Mouse (Mus musculus) kidney, postnatal 0 days (tissue): ENCODE measurements around the gene Drg1. TPM values are rescaled to one million over a fixed set of nuclear protein-coding genes. Genes with fewer than 3 reads are reported as not detected.
"Not testable (repeated sequence)": the region's sequence is repeated elsewhere in the genome, so short reads cannot be mapped to it uniquely, and the experiment has no call there.

ENCODE experiments used
- ATAC-seq: fragments of 200-750 bp; cut with Nextera tagmentation; replicated peaks from 2 replicates; pipeline ENCODE4 v1.8.0; 2017; ENCODE audit warnings: low read depth, moderate number of reproducible peaks, moderate TSS enrichment, moderate library complexity; ENCODE audit not compliant: low FRiP score
- DNase-seq: peaks from one replicate; pipeline ENCODE4 v3.0.0-alpha.2; 2016; ENCODE audit warnings: low spot score
- H3K27ac ChIP-seq: fragments of 300-500 bp; sonication (generic); 2 replicates; pipeline ENCODE4 v1.5.1; 2014; ENCODE audit warnings: mild to moderate bottlenecking
- H3K27me3 ChIP-seq: fragments of 300-500 bp; sonication (generic); 2 replicates; pipeline ENCODE4 v1.6.1; 2014; ENCODE audit warnings: low read length, mixed read lengths; ENCODE audit not compliant: insufficient read depth
- H3K36me3 ChIP-seq: fragments of 300-500 bp; sonication (generic); 2 replicates; pipeline ENCODE4 v1.6.1; 2014; ENCODE audit warnings: low read length, mixed read lengths; ENCODE audit not compliant: insufficient read depth
- H3K4me1 ChIP-seq: fragments of 300-500 bp; sonication (generic); replicated peaks from 2 replicates; pipeline ENCODE4 v1.6.1; 2014; ENCODE audit warnings: antibody characterized with exemption, low read length, mixed read lengths; ENCODE audit not compliant: insufficient read depth
- H3K4me2 ChIP-seq: fragments of 300-500 bp; sonication (generic); 2 replicates; pipeline ENCODE4 v1.6.1; 2014; ENCODE audit warnings: mild to moderate bottlenecking, low read length, moderate library complexity, mixed read lengths
- H3K4me3 ChIP-seq: fragments of 300-500 bp; sonication (generic); replicated peaks from 2 replicates; pipeline ENCODE4 v1.5.1; 2014; ENCODE audit warnings: low read depth, low read length
- H3K9ac ChIP-seq: fragments of 300-500 bp; sonication (generic); 2 replicates; pipeline ENCODE4 v1.6.1; 2014; ENCODE audit warnings: low read depth, low read length
- H3K9me3 ChIP-seq: fragments of 300-500 bp; sonication (generic); replicated peaks from 2 replicates; pipeline ENCODE4 v1.6.1; 2016; ENCODE audit warnings: low read length, inconsistent platforms, mixed read lengths
- whole genome bisulfite sequencing: fragments of 180-500 bp; shearing (Covaris S2); extraction: QIAGEN DNeasy Blood & Tissue Kit; methylation state at CpG from one replicate; pipeline ENCODE4 v1.1.7; 2014; 5-methylcytosine and 5-hydroxymethylcytosine counted together
- polyA plus RNA-seq: library from polyadenylated mRNA; unstranded; fragments of >200 nt; fragmentation: Nextera tagmentation; extraction: Ambion mirVana; gene quantifications from 2 replicates; pipeline ENCODE4 v1.2.1, GENCODE M21; 2015

Drg1 gene
- polyA plus RNA-seq, 1 experiment from 2014 or later = 176 TPM

DNA sequence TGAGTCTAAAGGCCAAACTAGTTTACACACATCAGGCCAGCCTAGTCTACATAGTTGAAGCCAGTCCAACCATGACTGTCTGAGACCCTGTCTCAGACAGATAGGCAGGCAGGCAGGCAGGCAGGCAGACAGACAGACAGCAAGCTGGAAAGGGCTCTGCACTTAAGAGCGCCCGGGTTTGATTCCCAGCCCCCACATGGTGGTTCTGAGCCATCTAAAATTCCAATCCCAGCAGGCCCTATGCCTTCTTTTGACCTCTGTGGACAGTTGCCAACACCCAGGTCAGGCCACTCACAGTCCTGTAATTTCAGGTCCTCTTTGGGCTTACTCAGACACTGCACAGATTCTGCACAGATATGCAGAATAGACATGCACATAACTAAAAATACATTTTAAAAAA is 119.4 kb downstream of the Drg1 start:
- not testable (repeated sequence) for H3K9me3 ChIP-seq, H3K9ac ChIP-seq, ATAC-seq, H3K4me2 ChIP-seq, H3K27me3 ChIP-seq, H3K4me3 ChIP-seq, H3K4me1 ChIP-seq, H3K27ac ChIP-seq, H3K36me3 ChIP-seq, DNase-seq
- 92% methylated on average over 2 of the region's 2 CpGs for WGBS

DNA sequence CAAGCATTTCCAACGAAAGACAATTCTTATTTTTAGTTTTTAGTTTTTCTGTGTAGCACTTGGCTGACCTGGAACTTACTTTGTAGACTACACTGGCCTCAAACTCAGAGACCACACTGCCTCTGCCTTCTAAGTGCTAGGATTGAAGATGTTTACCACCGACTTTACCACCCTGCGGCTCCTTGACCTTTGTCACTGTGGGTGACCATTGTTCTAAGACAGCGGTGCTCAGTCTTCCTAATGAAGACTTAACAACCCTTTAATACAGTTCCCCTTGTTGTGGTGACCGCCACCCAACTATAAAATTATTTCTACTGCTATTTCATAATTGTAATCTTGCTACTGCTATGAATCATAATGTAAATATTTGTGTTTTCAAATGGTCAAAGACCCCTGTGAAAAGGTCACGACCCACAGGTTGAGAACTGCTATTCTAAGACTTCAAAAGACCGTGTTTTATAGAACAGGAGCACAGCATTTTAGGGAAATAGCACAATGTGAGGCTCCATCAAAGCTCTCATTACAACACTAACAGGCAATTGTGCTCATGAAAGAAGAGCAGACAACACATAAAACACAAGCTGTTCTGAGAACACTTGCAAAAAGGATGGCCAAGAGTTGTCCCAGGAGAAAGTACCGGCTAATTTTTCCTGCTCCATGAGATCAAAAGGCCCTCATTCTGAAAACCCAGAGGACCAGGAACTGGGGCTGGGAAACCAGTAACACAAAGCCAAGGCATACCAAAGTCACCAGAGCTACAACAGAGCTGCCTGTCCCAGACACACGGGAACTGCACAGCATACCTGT is 120.7 kb downstream of the Drg1 start:
- not testable (repeated sequence) for H3K9ac ChIP-seq, H3K27ac ChIP-seq, H3K27me3 ChIP-seq, H3K4me2 ChIP-seq, H3K4me1 ChIP-seq, DNase-seq, H3K4me3 ChIP-seq, ATAC-seq, H3K9me3 ChIP-seq, H3K36me3 ChIP-seq
- WGBS = 73% methylated on average over 7 of the region's 9 CpGs

DNA sequence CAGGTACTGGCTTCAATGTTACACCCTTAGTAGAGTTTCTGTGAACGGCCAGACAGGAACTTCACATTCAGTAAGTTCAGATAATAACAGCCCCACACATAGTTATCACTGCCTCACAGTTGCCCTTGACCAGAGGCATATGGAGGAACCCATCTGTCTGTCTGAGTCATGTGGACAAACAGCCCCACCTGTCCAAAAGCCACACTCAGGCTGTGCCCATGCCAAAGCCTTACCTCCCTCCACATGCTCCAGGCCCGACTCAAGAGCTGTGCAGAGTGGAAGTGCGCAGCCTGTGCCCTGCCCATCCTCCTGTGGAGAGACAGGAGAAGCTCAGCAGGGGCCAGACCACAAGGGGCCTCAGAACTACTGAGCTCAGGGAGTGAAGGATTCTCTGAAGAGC is 122.2 kb downstream of the Drg1 start:
- not testable (repeated sequence) for H3K4me1 ChIP-seq, H3K9me3 ChIP-seq, H3K9ac ChIP-seq, H3K27ac ChIP-seq, H3K4me2 ChIP-seq, ATAC-seq, H3K36me3 ChIP-seq, DNase-seq, H3K4me3 ChIP-seq, H3K27me3 ChIP-seq
- 77% methylated on average over 3 of the region's 3 CpGs for WGBS

DNA sequence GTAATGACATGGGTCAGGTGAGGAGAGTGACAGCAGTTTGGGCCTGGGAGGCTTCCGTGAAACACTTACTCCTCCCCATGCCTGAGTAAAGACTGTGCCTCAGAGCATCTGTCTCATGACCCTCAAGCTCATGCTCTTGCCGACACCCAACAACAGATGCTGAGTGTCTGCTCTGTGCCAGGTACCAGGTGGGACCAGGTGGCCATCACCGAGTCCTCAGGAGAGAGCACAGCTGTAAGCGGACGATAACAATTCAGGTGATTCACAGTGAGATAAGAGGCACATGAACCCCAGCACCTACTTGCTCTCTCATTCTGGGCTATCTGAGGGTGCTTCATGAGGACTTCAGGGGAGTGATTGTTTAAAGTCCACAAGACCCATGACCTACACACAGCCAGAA is 123.8 kb downstream of the Drg1 start:
- 88% methylated on average over 4 of the region's 5 CpGs for WGBS
- ATAC-seq = peak; percentile 66

DNA sequence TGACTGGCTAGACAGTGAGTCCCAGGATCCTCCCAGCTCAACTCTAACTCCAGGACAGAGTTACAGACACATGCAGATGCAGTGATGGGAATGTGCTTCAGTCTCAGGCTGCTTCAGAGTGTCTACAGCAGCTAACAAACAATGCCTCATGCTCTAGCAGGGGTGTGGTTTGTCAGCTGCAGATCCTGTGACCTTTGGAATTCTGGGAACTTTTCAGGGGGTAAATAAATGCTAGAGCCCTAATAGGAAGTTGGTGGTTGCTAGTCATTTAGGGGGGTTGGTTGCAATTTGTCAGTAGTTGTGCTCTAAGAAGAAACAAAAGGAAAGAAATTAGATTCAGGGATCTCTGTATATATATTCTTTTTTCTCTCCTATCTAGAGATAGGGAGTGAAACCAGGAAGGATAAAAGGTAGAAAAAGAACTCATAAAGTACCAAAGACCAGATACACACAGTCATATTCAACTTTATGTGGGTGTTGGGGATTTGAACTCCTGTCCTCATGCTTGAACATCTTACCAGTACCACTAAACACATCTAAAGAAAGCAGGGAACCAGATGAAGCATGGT is 125.2 kb downstream of the Drg1 start:
- H3K9me3 ChIP-seq, ATAC-seq, H3K9ac ChIP-seq, H3K27me3 ChIP-seq, DNase-seq, H3K36me3 ChIP-seq, H3K4me2 ChIP-seq, H3K27ac ChIP-seq, H3K4me3 ChIP-seq, H3K4me1 ChIP-seq: not testable (repeated sequence)

More for the DNA sequence above, 123.8 kb downstream of the Drg1 start:
- not testable (repeated sequence) for H3K4me1 ChIP-seq, H3K9me3 ChIP-seq, H3K9ac ChIP-seq, H3K4me3 ChIP-seq, H3K27me3 ChIP-seq, H3K36me3 ChIP-seq, DNase-seq, H3K4me2 ChIP-seq, H3K27ac ChIP-seq

DNA sequence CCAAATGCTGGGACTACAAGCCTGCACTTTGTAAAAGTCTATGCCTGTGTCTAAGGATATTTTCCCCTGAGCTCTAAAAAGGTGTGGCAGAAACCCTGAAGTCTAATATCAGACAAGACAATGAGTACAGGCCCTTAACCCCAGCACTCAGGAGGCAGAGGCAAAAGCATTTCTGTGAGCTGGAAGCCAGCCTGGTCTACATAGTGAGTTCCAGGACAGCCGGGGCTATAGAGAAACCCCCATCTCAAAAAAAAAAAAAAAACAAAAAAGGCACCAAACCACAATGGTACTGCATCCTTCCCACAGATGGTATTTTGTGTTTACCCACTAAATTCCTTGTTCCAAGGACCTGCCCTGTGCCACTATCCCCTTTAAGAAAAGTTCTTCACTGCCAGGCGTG is 127.9 kb downstream of the Drg1 start:
- H3K4me3 ChIP-seq, H3K36me3 ChIP-seq, H3K27me3 ChIP-seq, H3K9me3 ChIP-seq, ATAC-seq, DNase-seq, H3K4me1 ChIP-seq, H3K9ac ChIP-seq, H3K27ac ChIP-seq, H3K4me2 ChIP-seq: not testable (repeated sequence)
- WGBS = 85% methylated on average over 2 of the region's 2 CpGs

Other genes with a start within 250 kb of the Drg1 start
- 7.4 and 8.4 TPM in 2 replicates for gene Sfi1, start 73.0 kb downstream of the Drg1 start, polyA plus RNA-seq
- gene Eif4enif1, start 64.0 kb downstream of the Drg1 start, polyA plus RNA-seq = 26.2 and 29.2 TPM in 2 replicates
- gene Patz1, start 22.5 kb upstream of the Drg1 start, polyA plus RNA-seq = 47.8 and 51.0 TPM in 2 replicates
- 14.8 and 15.0 TPM in 2 replicates for gene Pik3ip1, start 64.0 kb upstream of the Drg1 start, polyA plus RNA-seq
- 28.8 and 31.8 TPM in 2 replicates for gene Limk2, start 142.8 kb upstream of the Drg1 start, polyA plus RNA-seq
- gene Rnf185, start 185.9 kb upstream of the Drg1 start, polyA plus RNA-seq = 37.8 and 39.1 TPM in 2 replicates
- gene Pla2g3, start 221.9 kb upstream of the Drg1 start, polyA plus RNA-seq = 0.25 and 0.32 TPM in 2 replicates
- 4.5 and 4.7 TPM in 2 replicates for gene Inpp5j, start 238.4 kb upstream of the Drg1 start, polyA plus RNA-seq
- gene Selenom, start 248.3 kb upstream of the Drg1 start, polyA plus RNA-seq = 124 and 125 TPM in 2 replicates